Mouse (Mus musculus) liver, embryonic 14.5 days (tissue): Measurements from ENCODE around the gene Akap8l. TPM values are rescaled to one million over a fixed set of nuclear protein-coding genes. Genes with fewer than 3 reads are reported as not detected.
A peak's percentile ranks its signal among the peaks of the same experiment; 100 is the strongest.

Source experiments
- ATAC-seq: fragments of 200-750 bp; cut with Nextera tagmentation; 2 replicates; pipeline ENCODE4 v1.8.0; 2017; ENCODE audit warnings: moderate number of reproducible peaks, mild to moderate bottlenecking, moderate library complexity; ENCODE audit not compliant: insufficient read depth
- DNase-seq, 3 experiments: peaks; one replicate each; pipeline ENCODE4 v3.0.0-alpha.2; 2012 to 2013; ENCODE audit warnings: low read depth in 3 of 3, low spot score in 3 of 3
- H3K27ac ChIP-seq: fragments of 300-500 bp; sonication (generic); 2 replicates; pipeline ENCODE4 v1.5.1; 2014; ENCODE audit warnings: moderate library complexity, mild to moderate bottlenecking, control low read depth, inconsistent platforms
- H3K27me3 ChIP-seq: fragments of 300-500 bp; sonication (generic); 2 replicates; pipeline ENCODE4 v1.6.1; 2014; ENCODE audit warnings: mild to moderate bottlenecking, low read length, moderate library complexity; ENCODE audit not compliant: control insufficient read depth, insufficient read depth
- H3K36me3 ChIP-seq: fragments of 300-500 bp; sonication (generic); replicated peaks from 2 replicates; pipeline ENCODE4 v1.6.1; 2014; ENCODE audit warnings: low read depth; ENCODE audit not compliant: control insufficient read depth, insufficient read depth
- H3K4me1 ChIP-seq, 2 experiments: fragments of 200-500 bp in 1 of 2; fragments of 300-500 bp in 1 of 2; sonication (generic) in 1 of 2; replicated peaks; 2 replicates each; pipeline ENCODE4 v1.6.1; 2012 to 2014; ENCODE audit warnings: antibody characterized with exemption in 1 of 2, inconsistent platforms in 1 of 2, low read length in 1 of 2; ENCODE audit not compliant: control insufficient read depth in 2 of 2, insufficient read depth in 2 of 2
- H3K4me2 ChIP-seq: fragments of 300-500 bp; sonication (generic); 2 replicates; pipeline ENCODE4 v1.6.1; 2014; ENCODE audit warnings: low read depth, mild to moderate bottlenecking, control low read depth, moderate library complexity
- H3K4me3 ChIP-seq, 2 experiments: fragments of 200-500 bp in 1 of 2; fragments of 300-500 bp in 1 of 2; sonication (generic) in 1 of 2; 2 replicates each; pipeline ENCODE4 v1.5.1; 2012 to 2014; ENCODE audit warnings: low read depth in 2 of 2, low read length in 2 of 2, mild to moderate bottlenecking in 2 of 2, control low read depth in 1 of 2, inconsistent platforms in 1 of 2, moderate library complexity in 1 of 2; ENCODE audit not compliant: insufficient read depth in 1 of 2
- H3K9ac ChIP-seq: fragments of 300-500 bp; sonication (generic); replicated peaks from 2 replicates; pipeline ENCODE4 v1.6.1; 2014; ENCODE audit warnings: mild to moderate bottlenecking, control low read depth, moderate library complexity
- H3K9me3 ChIP-seq: fragments of 300-500 bp; sonication (generic); 2 replicates; pipeline ENCODE4 v1.6.1; 2016; ENCODE audit warnings: low read length, mixed read lengths; ENCODE audit not compliant: control insufficient read depth
- CTCF ChIP-seq: IDR thresholded peaks from 2 replicates; pipeline ENCODE4 v1.5.1; 2016; ENCODE audit warnings: antibody characterized with exemption, low read depth, control low read depth
- EP300 ChIP-seq: IDR thresholded peaks from 2 replicates; pipeline ENCODE4 v1.6.1; 2016; ENCODE audit warnings: antibody characterized with exemption, low read depth
- WGBS: fragments of 180-500 bp; shearing (Covaris S2); extraction: QIAGEN DNeasy Blood & Tissue Kit; methylation state at CpG from one replicate; pipeline ENCODE4 v1.1.7; 2014; ENCODE audit not compliant: insufficient replicate concordance; 5-methylcytosine and 5-hydroxymethylcytosine counted together
- polyA plus RNA-seq, 2 experiments: library from polyadenylated mRNA; depleted of rRNA in 1 of 2; stranded (reverse) in 1 of 2; unstranded in 1 of 2; fragments of >200 nt; fragmentation: Nextera tagmentation in 1 of 2; extraction: Ambion mirVana in 1 of 2; gene quantifications; 2 replicates each; pipeline versions ENCODE4 v1.2.1 to v1.2.3; 2012 to 2014

The Akap8l gene
- polyA plus RNA-seq, 2 experiments: 18.9 to 35.4 TPM

DNA sequence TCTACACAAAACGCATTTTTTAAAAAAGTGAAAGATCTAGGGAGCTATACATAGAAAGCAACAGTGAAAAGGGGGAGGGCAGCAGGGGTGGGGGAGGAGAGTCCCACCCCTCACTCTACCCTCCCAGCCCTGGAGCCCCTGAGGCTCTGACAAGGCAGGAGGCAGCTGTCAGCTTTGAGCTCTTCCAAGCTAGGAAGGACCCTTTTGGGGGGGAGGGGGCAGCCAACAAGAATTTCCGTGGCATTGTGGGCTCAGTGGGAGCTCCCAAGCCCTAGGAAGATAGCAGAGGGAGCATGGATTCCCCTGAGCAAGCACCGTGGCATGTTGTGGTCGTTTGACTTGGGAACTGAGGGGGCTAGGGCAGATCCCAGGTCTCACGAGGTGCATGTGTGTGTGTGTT, 3.8 kb upstream of the Akap8l start:
- no peaks in the 10 kb centered on the region for H3K27me3 ChIP-seq
- no peaks in the 10 kb centered on the region for H3K9me3 ChIP-seq
- DNase-seq (no peak), ATAC-seq (no peak)
- TF ChIP-seq EP300: no peak
- TF ChIP-seq CTCF: no peak
- H3K4me1 ChIP-seq: peaks cover 6% of the 10 kb centered on the region in 2 experiments
- WGBS: 79% methylated on average over 5 of the region's 5 CpGs
- H3K4me2 ChIP-seq: no peak overlapping the region
- H3K36me3 ChIP-seq: peaks cover 47% of the 10 kb centered on the region
- no peak overlapping the region for H3K4me3 ChIP-seq
- H3K9ac ChIP-seq: no peak overlapping the region
- H3K27ac ChIP-seq: no peak overlapping the region

DNA sequence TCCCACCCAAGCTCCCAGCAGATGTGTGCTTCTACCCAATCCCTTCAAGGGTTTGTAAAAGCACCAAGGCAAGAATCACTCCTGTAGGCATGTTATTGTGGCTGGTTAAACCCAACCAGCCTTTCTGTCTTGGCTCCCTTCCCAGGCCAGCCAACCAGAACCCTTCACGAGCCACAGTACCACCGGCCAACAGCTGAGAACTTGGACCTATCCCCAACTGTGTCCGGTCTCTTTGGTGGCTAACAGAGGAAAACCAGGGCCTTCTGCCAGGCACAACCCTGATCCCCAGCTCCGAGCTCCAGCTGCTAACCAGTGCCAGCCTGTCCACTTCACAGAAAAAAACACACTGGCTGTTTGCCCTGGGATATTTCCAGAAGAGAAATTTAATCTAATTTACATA, 3.3 kb upstream of the Akap8l start:
- 82% methylated on average over 4 of the region's 4 CpGs for WGBS

DNA sequence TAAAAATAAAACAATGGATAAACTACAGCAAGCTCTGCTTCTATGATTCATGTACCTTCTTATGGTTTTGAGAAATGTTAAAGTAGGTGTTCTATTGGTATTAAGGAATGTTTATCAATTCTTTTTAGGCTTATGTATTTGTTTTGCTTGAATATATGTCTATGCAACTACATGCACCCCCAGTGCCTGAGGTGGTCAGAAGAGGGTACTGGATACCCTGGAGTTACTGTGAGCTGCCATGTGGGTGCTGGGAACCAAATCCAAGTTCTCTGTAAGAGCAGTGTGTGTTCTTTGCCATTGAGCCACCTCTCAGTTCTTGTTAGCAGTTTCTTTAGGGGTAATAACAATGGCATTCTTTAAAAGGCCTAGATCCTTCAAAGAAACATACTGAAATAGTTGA, 1.3 kb upstream of the Akap8l start:
- Histone ChIP-seq H3K9me3 (no peaks in the 10 kb centered on the region), H3K4me2 (no peak overlapping the region), H3K27ac (no peak overlapping the region), H3K9ac (no peak overlapping the region), H3K36me3 (peaks cover 25% of the 10 kb centered on the region), H3K4me3 (no peak overlapping the region), H3K27me3 (no peaks in the 10 kb centered on the region), H3K4me1 (peaks cover 13 to 17% of the 10 kb centered on the region in 2 experiments)
- ATAC-seq (no peak), DNase-seq (no peak)
- TF ChIP-seq CTCF: no peak
- TF ChIP-seq EP300: no peak

More for the DNA sequence above, 3.3 kb upstream of the Akap8l start:
- Histone ChIP-seq H3K4me1 (peaks cover 10 to 11% of the 10 kb centered on the region in 2 experiments), H3K9me3 (no peaks in the 10 kb centered on the region), H3K36me3 (peaks cover 42% of the 10 kb centered on the region), H3K9ac (no peak overlapping the region), H3K4me2 (no peak overlapping the region), H3K27me3 (no peaks in the 10 kb centered on the region), H3K4me3 (no peak overlapping the region), H3K27ac (no peak overlapping the region)
- ATAC-seq (no peak), DNase-seq (no peak)
- TF ChIP-seq CTCF (no peak), EP300 (no peak)

DNA sequence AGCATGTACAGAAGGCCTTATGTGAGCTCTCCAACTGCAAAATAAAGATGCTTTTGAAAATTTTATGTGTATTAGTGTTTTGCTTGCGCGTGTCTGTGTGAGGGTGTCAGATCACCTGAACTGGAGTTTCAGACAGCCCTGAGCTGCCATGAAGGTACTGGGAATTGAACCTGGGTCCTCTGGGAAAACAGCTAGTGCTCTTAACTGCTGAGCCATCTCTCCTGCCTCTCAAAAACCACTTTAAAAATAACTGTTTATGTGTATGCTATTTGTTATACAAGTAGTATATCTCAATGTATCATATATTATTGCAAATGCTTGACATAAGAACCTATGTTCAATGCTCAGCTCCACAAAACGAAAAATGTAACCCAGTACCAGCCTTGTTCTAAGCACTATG, 862 bp upstream of the Akap8l start:
- no peaks in the 10 kb centered on the region for H3K9me3 ChIP-seq
- no peak for TF ChIP-seq CTCF
- no peak for TF ChIP-seq EP300
- peak overlapping the region; percentile 14 to 88; a peak in 3 of 4 replicates for H3K4me3 ChIP-seq
- peak overlapping the region; percentile 84 for H3K4me2 ChIP-seq
- DNase-seq (no peak), ATAC-seq (no peak)
- peak overlapping the region; percentile 51; the same call in 1 of the 2 replicates for H3K9ac ChIP-seq
- no peaks in the 10 kb centered on the region for H3K27me3 ChIP-seq
- peaks cover 13 to 17% of the 10 kb centered on the region in 2 experiments for H3K4me1 ChIP-seq
- H3K36me3 ChIP-seq: peaks cover 21% of the 10 kb centered on the region
- no peak overlapping the region for H3K27ac ChIP-seq
- WGBS: 61% methylated on average over 3 of the region's 3 CpGs

GRCm38 (mm10) chr17:32349851-32350381, 491 bp downstream of the Akap8l start:
- WGBS: under 1% methylated on average over 24 of the region's 24 CpGs
- H3K4me3 ChIP-seq: peak overlapping the region; percentile 81 to 88
- H3K36me3 ChIP-seq: peaks cover 8% of the 10 kb centered on the region
- peak overlapping the region; percentile 87 for H3K9ac ChIP-seq
- no peak for TF ChIP-seq EP300
- TF ChIP-seq CTCF: no peak
- peaks cover 13 to 17% of the 10 kb centered on the region in 2 experiments for H3K4me1 ChIP-seq
- H3K9me3 ChIP-seq: no peaks in the 10 kb centered on the region
- ATAC-seq (peak; percentile 17), DNase-seq (peak in 1 of 3 experiments; percentile 36)
- H3K4me2 ChIP-seq: peak overlapping the region; percentile 96
- peak overlapping the region; percentile 88 for H3K27ac ChIP-seq
- no peaks in the 10 kb centered on the region for H3K27me3 ChIP-seq
